Mouse (Mus musculus) heart, adult 2 months (tissue): ENCODE data around the gene Mslnl. TPM values are rescaled to one million over a fixed set of nuclear protein-coding genes. Genes with fewer than 3 reads are reported as not detected.

Source experiments
- DNase-seq, 2 experiments: peaks; one replicate each; pipeline ENCODE4 v3.0.0; 2021
- H3K27ac ChIP-seq: fragments of 200-600 bp; 2 replicates; pipeline ENCODE4 v1.8.1; 2022
- H3K27me3 ChIP-seq: fragments of 200-500 bp; 2 replicates; pipeline ENCODE4 v1.6.1; 2012; ENCODE audit warnings: mild to moderate bottlenecking, low read length, inconsistent platforms, mixed read lengths; ENCODE audit not compliant: control insufficient read depth, insufficient read depth
- H3K36me3 ChIP-seq: fragments of 200-500 bp; 2 replicates; pipeline ENCODE4 v1.6.1; 2012; ENCODE audit warnings: low read length, inconsistent platforms; ENCODE audit not compliant: control insufficient read depth, insufficient read depth
- H3K4me1 ChIP-seq: fragments of 200-500 bp; 2 replicates; pipeline ENCODE4 v1.6.1; 2011; ENCODE audit warnings: low read length; ENCODE audit not compliant: control insufficient read depth, insufficient read depth
- H3K4me3 ChIP-seq: fragments of 200-600 bp; 2 replicates; pipeline ENCODE4 v1.8.1; 2022
- H3K79me2 ChIP-seq: fragments of 200-500 bp; replicated peaks from 2 replicates; pipeline ENCODE4 v1.6.1; 2012; ENCODE audit warnings: mild to moderate bottlenecking, inconsistent platforms, low read length, moderate library complexity, mixed read lengths; ENCODE audit not compliant: control insufficient read depth, insufficient read depth
- H3K9ac ChIP-seq: fragments of 200-500 bp; 2 replicates; pipeline ENCODE4 v1.6.1; 2012; ENCODE audit warnings: low read depth, mild to moderate bottlenecking, control low read depth, inconsistent platforms, low read length, mixed read lengths
- CTCF ChIP-seq: fragments of 200-600 bp; IDR thresholded peaks from 2 replicates; pipeline ENCODE4 v1.8.1; 2022; ENCODE audit warnings: antibody characterized with exemption, mild to moderate bottlenecking, moderate library complexity
- EP300 ChIP-seq: fragments of 200-500 bp; IDR thresholded peaks from 2 replicates; pipeline ENCODE4 v1.6.1; 2011; ENCODE audit warnings: low read depth, low read length, control low read depth; ENCODE audit not compliant: insufficient read depth
- POLR2A ChIP-seq: fragments of 200-500 bp; IDR thresholded peaks from 2 replicates; pipeline ENCODE4 v1.6.1; 2011; ENCODE audit warnings: mild to moderate bottlenecking, low read depth, low read length, control low read depth; ENCODE audit not compliant: insufficient read depth
- WGBS: fragments of 180-500 bp; shearing (Covaris S2); methylation state at CpG from one replicate; pipeline ENCODE4 v1.1.7; 2018; 5-methylcytosine and 5-hydroxymethylcytosine counted together
- intact Hi-C: fragments of 180-260 bp; cut with DNase I; formaldehyde crosslinking; loops from one replicate; pipeline ENCODE4 v1.15.1; 2025
- microRNA-seq, 2 experiments: library from miRNA; unstranded; fragments of <30 nt; microRNA quantifications; one replicate each; pipeline ENCODE4 v1.2.0; 2021
- polyA plus RNA-seq: library from polyadenylated mRNA; depleted of rRNA; stranded (reverse); fragments of >200 nt; gene quantifications from 2 replicates; pipeline ENCODE4 v1.2.3, GENCODE M21; 2012; rRNA removed
- total RNA-seq, 2 experiments: library from RNA; stranded (reverse); gene quantifications; 2 replicates each; pipeline ENCODE4 v1.2.3; 2021

Gene Mslnl
- total and polyA plus RNA-seq, 3 experiments, result 0.10 TPM; not detected in 2

DNA sequence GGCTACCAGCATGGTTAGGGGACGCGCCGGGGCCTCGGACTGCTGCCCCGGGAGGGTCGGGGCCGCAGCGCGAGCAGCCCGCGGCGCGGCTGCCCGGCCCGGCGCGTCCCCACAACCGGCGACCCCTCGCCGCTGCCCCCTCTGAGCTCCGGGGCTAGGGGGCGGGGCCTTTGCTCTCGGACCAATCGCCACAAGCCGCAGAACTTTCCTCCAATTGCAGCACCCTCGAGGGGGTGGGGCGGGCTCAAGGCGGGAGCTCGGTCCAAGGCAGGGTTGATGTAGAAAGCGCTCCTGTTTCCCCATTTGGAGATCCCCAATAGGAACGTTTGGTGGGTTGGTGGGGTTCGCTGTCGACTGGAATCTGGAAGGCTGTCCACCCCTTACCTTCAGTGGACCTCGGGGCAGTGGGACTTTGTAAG is 61.1 kb downstream of the Mslnl start, which contains the start of gene Metrn:
Gene Metrn, minus strand, starts transcription at position 186 of the 419 bp plus-strand sequence.
- H3K27ac ChIP-seq, result peak within 1 kb of the TSS; percentile 55; the same call in 1 of the 2 replicates
- DNase-seq, result peak; percentile 91
- H3K4me3 ChIP-seq, result peak within 1 kb of the TSS; percentile 65
- WGBS, result under 1% methylated on average over 35 of the region's 35 CpGs
- no peaks in the 10 kb centered on the region for H3K79me2 ChIP-seq
- H3K27me3 ChIP-seq, result no peaks in the 10 kb centered on the region
- no peaks in the 10 kb centered on the region for H3K36me3 ChIP-seq
- TF ChIP-seq POLR2A (no peak), EP300 (no peak), CTCF (no peak)
- intact Hi-C loops, result loop anchor here (1.0 kb wide), 1 partner anchor 23 kb away; no protein-coding TSS in a partner anchor
- H3K9ac ChIP-seq, result peak within 1 kb of the TSS; percentile 72
- H3K4me1 ChIP-seq, result peaks cover 11% of the 10 kb centered on the region

Small RNA genes lying within 50 kb of the gene (microRNA-seq; reads per million reads assigned to microRNA genes)
- gene Gm25083 (0 reads per million in 2 experiments), gene Mir6966 (2.2 to 3.1 reads per million in 2 experiments)

Other genes with a start within 250 kb of the Mslnl start
- gene Sstr5, start 238.8 kb upstream of the Mslnl start, total RNA-seq, result not detected
- not detected in 2 replicates for gene Sstr5, start 238.8 kb upstream of the Mslnl start, polyA plus RNA-seq
- under 1 TPM; 0.30 to 0.44 TPM for gene Sox8, start 165.4 kb upstream of the Mslnl start, total RNA-seq
- 0.57 and 0.67 TPM in 2 replicates for gene Sox8, start 165.4 kb upstream of the Mslnl start, polyA plus RNA-seq
- gene Lmf1, start 157.0 kb upstream of the Mslnl start, total RNA-seq, result 10 to 100 TPM; 28.7 to 33.5 TPM
- gene Lmf1, start 157.0 kb upstream of the Mslnl start, polyA plus RNA-seq, result 32.7 and 41.8 TPM in 2 replicates
- gene Gng13, start 18.9 kb upstream of the Mslnl start, total RNA-seq, result under 1 TPM in 1 of 2 experiments, not detected in 1; 0.81 TPM
- 0.27 and 0.35 TPM in 2 replicates for gene Gng13, start 18.9 kb upstream of the Mslnl start, polyA plus RNA-seq
- 1 to 10 TPM; 1.3 to 1.6 TPM for gene Chtf18, start 8.6 kb upstream of the Mslnl start, total RNA-seq
- gene Chtf18, start 8.6 kb upstream of the Mslnl start, polyA plus RNA-seq, result 0.85 and 1.7 TPM in 2 replicates
- 1 to 10 TPM; 4.2 to 5.1 TPM for gene Rpusd1, start 8.4 kb upstream of the Mslnl start, total RNA-seq
- 18.0 and 18.3 TPM in 2 replicates for gene Rpusd1, start 8.4 kb upstream of the Mslnl start, polyA plus RNA-seq
- gene Msln, start 18.3 kb downstream of the Mslnl start, total RNA-seq, result 10 to 100 TPM; 13.2 to 16.6 TPM
- gene Msln, start 18.3 kb downstream of the Mslnl start, polyA plus RNA-seq, result 24.7 and 25.6 TPM in 2 replicates
- 10 to 100 TPM; 42.1 to 45.1 TPM for gene Narfl, start 37.7 kb downstream of the Mslnl start, total RNA-seq
- 36.4 and 52.6 TPM in 2 replicates for gene Narfl, start 37.7 kb downstream of the Mslnl start, polyA plus RNA-seq
- 1 to 10 TPM; 6.4 to 7.7 TPM for gene Haghl, start 49.6 kb downstream of the Mslnl start, total RNA-seq
- 19.5 and 23.4 TPM in 2 replicates for gene Haghl, start 49.6 kb downstream of the Mslnl start, polyA plus RNA-seq
- gene Ccdc78, start 50.5 kb downstream of the Mslnl start, total RNA-seq, result not detected
- 1.1 TPM in 1 of 2 replicates, not detected in the other for gene Ccdc78, start 50.5 kb downstream of the Mslnl start, polyA plus RNA-seq
- 10 to 100 TPM; 30.8 to 38.3 TPM for gene Fam173a, start 56.9 kb downstream of the Mslnl start, total RNA-seq
- gene Fam173a, start 56.9 kb downstream of the Mslnl start, polyA plus RNA-seq, result 49.7 and 63.6 TPM in 2 replicates
- gene AC134908.4, start 59.6 kb downstream of the Mslnl start, total RNA-seq, result not detected
- gene AC134908.4, start 59.6 kb downstream of the Mslnl start, polyA plus RNA-seq, result not detected in 2 replicates
- 10 to 100 TPM; 49.0 to 54.6 TPM for gene Metrn, start 61.1 kb downstream of the Mslnl start, total RNA-seq
- 43.3 and 47.9 TPM in 2 replicates for gene Metrn, start 61.1 kb downstream of the Mslnl start, polyA plus RNA-seq
- 1 to 10 TPM; 1.1 to 1.4 TPM for gene Fbxl16, start 73.0 kb downstream of the Mslnl start, total RNA-seq
- gene Fbxl16, start 73.0 kb downstream of the Mslnl start, polyA plus RNA-seq, result 2.3 and 3.2 TPM in 2 replicates
- gene Wdr24, start 87.6 kb downstream of the Mslnl start, total RNA-seq, result 10 to 100 TPM; 11.0 to 11.1 TPM
- 20.4 and 22.9 TPM in 2 replicates for gene Wdr24, start 87.6 kb downstream of the Mslnl start, polyA plus RNA-seq
- 10 to 100 TPM; 32.7 to 36.9 TPM for gene Jmjd8, start 92.8 kb downstream of the Mslnl start, total RNA-seq
- 47.2 and 48.9 TPM in 2 replicates for gene Jmjd8, start 92.8 kb downstream of the Mslnl start, polyA plus RNA-seq
- gene Stub1, start 97.4 kb downstream of the Mslnl start, total RNA-seq, result 100 to 1,000 TPM; 105 to 129 TPM
- gene Stub1, start 97.4 kb downstream of the Mslnl start, polyA plus RNA-seq, result 147 and 174 TPM in 2 replicates
- under 1 TPM; 0.55 to 0.82 TPM for gene Rhbdl1, start 101.3 kb downstream of the Mslnl start, total RNA-seq
- gene Rhbdl1, start 101.3 kb downstream of the Mslnl start, polyA plus RNA-seq, result 3.8 and 4.9 TPM in 2 replicates
- gene Gm20683, start 105.7 kb downstream of the Mslnl start, total RNA-seq, result 1 to 10 TPM; 2.4 to 2.9 TPM
- 13.9 and 21.6 TPM in 2 replicates for gene Gm20683, start 105.7 kb downstream of the Mslnl start, polyA plus RNA-seq
- gene Rhot2, start 108.8 kb downstream of the Mslnl start, total RNA-seq, result 100 to 1,000 TPM; 120 to 139 TPM
- gene Rhot2, start 108.8 kb downstream of the Mslnl start, polyA plus RNA-seq, result 209 and 257 TPM in 2 replicates
- gene Wdr90, start 125.5 kb downstream of the Mslnl start, total RNA-seq, result 1 to 10 TPM; 1.2 to 1.3 TPM
- 8.0 and 8.5 TPM in 2 replicates for gene Wdr90, start 125.5 kb downstream of the Mslnl start, polyA plus RNA-seq
- 100 to 1,000 TPM; 234 to 288 TPM for gene Mcrip2, start 132.7 kb downstream of the Mslnl start, total RNA-seq
- 189 and 254 TPM in 2 replicates for gene Mcrip2, start 132.7 kb downstream of the Mslnl start, polyA plus RNA-seq
- gene Mettl26, start 139.0 kb downstream of the Mslnl start, total RNA-seq, result 10 to 100 TPM; 12.7 TPM
- gene Mettl26, start 139.0 kb downstream of the Mslnl start, polyA plus RNA-seq, result 24.8 and 30.5 TPM in 2 replicates
- gene Wfikkn1, start 144.8 kb downstream of the Mslnl start, total RNA-seq, result under 1 TPM; 0.50 to 0.82 TPM
- gene Wfikkn1, start 144.8 kb downstream of the Mslnl start, polyA plus RNA-seq, result 0.29 and 0.44 TPM in 2 replicates
- gene Rab40c, start 183.7 kb downstream of the Mslnl start, total RNA-seq, result 10 to 100 TPM; 15.2 to 17.6 TPM
- gene Rab40c, start 183.7 kb downstream of the Mslnl start, polyA plus RNA-seq, result 20.5 and 33.8 TPM in 2 replicates
- 10 to 100 TPM; 40.8 to 48.7 TPM for gene Pigq, start 208.9 kb downstream of the Mslnl start, total RNA-seq
- gene Pigq, start 208.9 kb downstream of the Mslnl start, polyA plus RNA-seq, result 74.7 and 115 TPM in 2 replicates
- gene Nhlrc4, start 208.9 kb downstream of the Mslnl start, total RNA-seq, result under 1 TPM; 0.10 to 0.30 TPM
- gene Nhlrc4, start 208.9 kb downstream of the Mslnl start, polyA plus RNA-seq, result 0.15 and 2.8 TPM in 2 replicates
- under 1 TPM; 0.27 to 0.37 TPM for gene A930017K11Rik, start 216.5 kb downstream of the Mslnl start, total RNA-seq
- 0.44 and 0.61 TPM in 2 replicates for gene A930017K11Rik, start 216.5 kb downstream of the Mslnl start, polyA plus RNA-seq
- 1 to 10 TPM; 6.1 to 7.4 TPM for gene Capn15, start 249.8 kb downstream of the Mslnl start, total RNA-seq
- 15.1 and 15.5 TPM in 2 replicates for gene Capn15, start 249.8 kb downstream of the Mslnl start, polyA plus RNA-seq